Mouse (Mus musculus): ENCODE measurements at regions not wholly inside any gene's neighbourhood (a gene's known extent, or its start where the extent isn't known, plus 50 kb on each side); places are given as distances from the start of the nearest gene placed in this dataset.

- peak; percentile 24 to 35 for DNase-seq (ENCODE audit: low read depth in 1 of 2, low spot score in 2 of 2)
Measured at GRCm38 (mm10) chr12:99096930-99097617, 176.7 kb downstream of the Ttc8 start.

GRCm38 (mm10) chr12:99097618-99098066 lies 177.3 kb downstream of the Ttc8 start:
- no peak for DNase-seq (ENCODE audit: low read depth in 1 of 2, low spot score in 2 of 2)

- no peak for DNase-seq (ENCODE audit: low read depth in 1 of 2, low spot score in 2 of 2)
Measured at GRCm38 (mm10) chr12:99099881-99100280, 179.5 kb downstream of the Ttc8 start.

GRCm38 (mm10) chr12:99108616-99109015 lies 188.2 kb downstream of the Ttc8 start:
- DNase-seq (ENCODE audit: low read depth in 1 of 2, low spot score in 2 of 2) = no peak

GRCm38 (mm10) chr12:99113781-99114180 lies 193.4 kb downstream of the Ttc8 start:
- DNase-seq (ENCODE audit: low read depth in 1 of 2, low spot score in 2 of 2) = no peak

GRCm38 (mm10) chr12:99116491-99116890 lies 196.1 kb downstream of the Ttc8 start:
- no peak for DNase-seq (ENCODE audit: low read depth in 1 of 2, low spot score in 2 of 2)

- no peak for DNase-seq (ENCODE audit: low read depth in 1 of 2, low spot score in 2 of 2)
Measured at GRCm38 (mm10) chr12:99118381-99119115, 198.2 kb downstream of the Ttc8 start.

- DNase-seq (ENCODE audit: low read depth in 1 of 2, low spot score in 2 of 2) = no peak
Measured at GRCm38 (mm10) chr12:99119966-99120365, 199.6 kb downstream of the Ttc8 start.

GRCm38 (mm10) chr12:99123611-99124495 lies 203.5 kb downstream of the Ttc8 start:
- DNase-seq (ENCODE audit: low read depth in 1 of 2, low spot score in 2 of 2) = no peak

GRCm38 (mm10) chr12:99126129-99126528 lies 205.8 kb downstream of the Ttc8 start:
- DNase-seq (ENCODE audit: low read depth in 1 of 2, low spot score in 2 of 2) = no peak

Measured in monocyte, adult 2 months (primary cell).